ENCODE assay signal across 16 mouse cellular contexts in the genomic region with DNA sequence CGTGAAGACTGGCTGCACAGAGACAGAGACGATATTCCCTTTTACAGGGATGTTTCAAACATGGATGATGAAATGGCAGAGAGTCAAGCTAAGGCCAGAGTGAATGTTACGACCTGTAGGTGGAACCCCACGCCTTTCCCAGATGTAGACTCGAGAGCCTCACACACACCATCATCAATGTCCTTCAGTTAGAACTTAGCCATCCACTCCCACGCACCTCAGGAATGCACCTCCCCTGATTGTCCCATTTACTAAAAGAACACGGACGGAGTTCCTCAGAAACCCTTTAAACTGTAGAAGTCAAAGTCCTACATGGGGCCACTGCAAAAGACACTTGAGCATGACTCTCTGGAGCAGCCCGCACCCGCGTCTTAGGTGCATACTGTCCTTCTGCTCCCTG. TPM values are rescaled to one million over a fixed set of nuclear protein-coding genes. Genes with fewer than 3 reads are reported as not detected.
"Had no signal": no experiment of that assay in that cellular context is flagged by ENCODE, and none has a peak within 500 bp of the region (broad histone marks: within the 10 kb centered on the region; RNA-seq: fewer than 3 reads in every experiment).

No protein-coding gene starts in this region.

- H3K4me2 ChIP-seq: intestine, embryonic 15.5 days; liver, embryonic 13.5 days; midbrain, embryonic 11.5 days; stomach, embryonic 15.5 days had no signal

- H3K27me3 ChIP-seq: intestine, embryonic 15.5 days; stomach, embryonic 15.5 days had no signal

- ATAC-seq: intestine, embryonic 15.5 days had no signal

- H3K9ac ChIP-seq: intestine, embryonic 15.5 days; liver, embryonic 13.5 days; stomach, embryonic 15.5 days had no signal

- H3K9me3 ChIP-seq: intestine, embryonic 15.5 days; liver, embryonic 13.5 days; stomach, embryonic 15.5 days had no signal

- H3K4me3 ChIP-seq: intestine, embryonic 15.5 days; layer of hippocampus, adult 2 months; liver, embryonic 13.5 days; stomach, embryonic 15.5 days had no signal

- H3K36me3 ChIP-seq: intestine, embryonic 15.5 days; liver, embryonic 13.5 days; stomach, embryonic 15.5 days had no signal

- H3K4me1 ChIP-seq: intestine, embryonic 15.5 days; stomach, embryonic 15.5 days had no signal

- DNase-seq: kidney, adult 11 months; layer of hippocampus, adult 9-11 months; liver, embryonic 13.5 days; lung, adult 2 months; lung, postnatal 14 days; lung, postnatal 4 days; midbrain, embryonic 14.5 days; retina, postnatal 1 day; right cerebral cortex, postnatal 25 days; spleen, adult 18-20 months; thymus, postnatal 25 days had no signal

- H3K27ac ChIP-seq: intestine, embryonic 15.5 days; layer of hippocampus, adult 2 months; liver, embryonic 13.5 days; stomach, embryonic 15.5 days had no signal

RNA-seq across cellular contexts. Expression of gene Slc41a2, which starts 46.0 kb away (rescaled TPM):
- polyA plus RNA-seq: liver, embryonic 16.5 days had no signal
